Mouse (Mus musculus) adrenal gland, adult 18-20 months (tissue): ENCODE data around the gene Hscb. TPM values are rescaled to one million over a fixed set of nuclear protein-coding genes. Genes with fewer than 3 reads are reported as not detected.

ENCODE experiments used
- DNase-seq, 2 experiments: peaks; one replicate each; pipeline ENCODE4 v3.0.0; 2021 to 2022; ENCODE audit warnings: low spot score in 2 of 2
- total RNA-seq, 2 experiments: library from RNA; stranded (reverse); gene quantifications; 1 replicate in 1 of 2; 2 replicates in 1 of 2; pipeline ENCODE4 v1.2.3; 2021

Gene Hscb
- total RNA-seq, 2 experiments from 2014 or later: 13.9 to 14.9 TPM

DNA sequence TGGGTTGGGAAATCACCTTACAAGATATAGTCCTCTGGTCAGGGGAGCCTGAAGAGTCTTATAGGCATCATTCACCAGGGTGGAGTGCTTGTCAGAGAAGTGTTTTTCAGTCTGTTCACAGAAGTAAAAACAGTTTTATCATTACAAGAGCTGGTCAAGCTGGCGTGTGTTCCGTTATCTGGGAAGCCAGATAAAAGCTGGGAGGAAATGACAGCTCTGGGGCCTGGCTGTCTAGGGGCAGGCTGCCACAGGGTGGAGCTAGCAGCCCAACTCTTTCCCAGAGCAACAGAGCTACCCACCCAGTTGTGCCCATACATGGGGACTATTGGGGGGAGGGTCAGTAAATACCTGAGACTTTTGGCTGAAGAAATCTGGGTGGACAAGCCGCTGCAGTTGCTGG lies 3.6 kb downstream of the Hscb start:
- peak; percentile 25 to 47 for DNase-seq

DNA sequence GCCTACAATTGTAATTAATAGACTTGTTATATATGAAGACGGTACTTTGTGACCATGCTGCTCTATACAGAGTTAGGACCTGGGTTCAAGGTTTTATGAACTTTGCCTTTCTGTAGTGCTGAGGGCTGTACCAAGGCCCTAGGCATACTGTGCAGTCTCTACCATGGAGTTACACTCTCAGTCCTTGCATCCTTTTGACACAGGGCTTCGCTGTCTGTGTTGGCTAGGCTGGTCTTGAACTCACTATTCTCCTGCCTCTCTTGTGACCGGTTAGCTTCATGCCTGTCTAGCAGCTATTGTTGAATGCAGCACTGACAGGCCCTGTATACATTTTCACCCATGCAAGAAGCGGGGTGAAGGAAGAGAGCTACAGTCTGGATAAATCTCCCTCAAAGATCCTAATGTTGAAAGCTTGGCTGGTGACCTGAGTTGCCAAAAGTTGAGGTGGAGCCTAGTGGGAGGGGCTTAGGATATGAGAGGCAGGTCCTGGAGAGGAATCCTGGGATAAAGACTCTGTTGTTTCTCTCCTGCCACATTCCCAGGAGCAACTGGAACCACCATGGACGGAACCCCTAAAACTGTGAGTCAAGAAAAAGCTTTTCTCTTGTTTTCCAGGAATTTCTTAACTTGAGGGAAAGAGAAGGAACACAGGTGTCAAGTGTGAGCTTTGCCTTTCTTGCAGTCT lies 8.4 kb downstream of the Hscb start:
- DNase-seq: no peak

DNA sequence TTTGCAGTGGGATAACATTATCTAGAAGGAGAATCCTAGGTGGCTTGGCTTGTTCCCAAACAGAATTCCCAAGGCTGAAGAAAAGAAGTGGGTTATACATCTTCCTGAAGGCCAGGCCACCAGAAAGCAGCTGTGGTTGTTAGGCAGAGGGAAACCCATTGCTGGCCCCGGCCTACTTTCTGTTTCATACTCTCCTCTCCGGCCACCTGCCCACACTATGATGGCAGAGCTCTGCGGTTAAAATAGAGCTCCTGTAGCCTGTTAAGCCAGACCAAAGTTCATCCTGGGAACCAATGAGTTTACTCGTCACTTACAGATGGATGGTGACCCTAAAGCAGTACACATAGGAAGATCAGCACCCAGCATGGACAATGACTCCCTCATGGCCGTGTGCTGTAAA lies 12.0 kb downstream of the Hscb start:
- DNase-seq: no peak

DNA sequence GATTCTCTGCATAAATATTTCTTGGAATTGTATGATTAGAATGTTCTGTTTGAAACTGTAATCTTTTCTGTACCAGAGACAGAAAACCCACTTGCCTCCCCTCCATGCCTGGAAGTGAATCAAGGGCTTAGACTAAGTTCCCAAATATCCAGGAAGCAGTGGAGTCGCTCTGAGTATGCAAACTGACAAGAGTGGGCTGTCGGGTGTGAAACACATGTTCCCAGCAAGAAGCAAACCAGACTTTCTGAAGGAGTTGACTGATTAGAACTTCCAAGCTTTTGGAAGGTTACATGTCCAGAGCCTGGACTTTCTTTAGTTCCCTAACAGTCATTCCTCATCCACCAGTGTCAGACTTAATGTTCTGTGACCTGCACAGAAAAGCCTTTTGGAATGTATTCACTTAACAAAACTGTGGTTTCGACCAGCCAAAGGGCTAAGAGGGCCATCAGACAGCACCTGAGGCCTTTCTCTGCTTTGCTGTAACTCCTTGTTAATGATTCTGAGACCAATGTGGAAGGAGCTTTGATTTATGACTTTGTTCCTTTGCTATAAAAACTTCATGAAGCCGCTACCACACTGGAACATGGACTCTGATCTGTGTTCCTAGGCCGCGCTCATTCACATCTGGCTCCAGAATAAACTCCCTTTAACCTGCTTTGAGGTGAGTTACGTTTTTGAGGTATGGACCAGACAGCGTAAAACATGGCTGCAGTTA lies 12.6 kb downstream of the Hscb start:
- DNase-seq: no peak

DNA sequence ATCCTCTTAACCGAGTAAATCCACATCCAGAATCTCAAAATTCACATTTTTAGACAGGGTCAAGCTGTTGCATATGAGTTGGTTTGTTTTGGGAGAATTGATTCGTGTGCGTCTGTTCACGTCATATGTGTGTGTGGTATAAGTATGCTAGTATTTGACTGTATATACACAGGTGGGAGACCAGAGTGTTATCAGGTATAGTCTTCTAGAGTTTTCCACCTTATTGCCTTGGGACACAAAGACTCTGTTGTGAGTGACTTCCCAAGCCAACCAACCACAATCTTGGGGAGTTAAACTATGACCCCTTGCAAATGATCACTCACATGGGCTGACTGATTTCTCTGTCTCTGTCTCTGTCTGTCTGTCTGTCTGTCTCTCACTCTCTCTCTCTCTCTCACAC lies 15.2 kb downstream of the Hscb start:
- no peak for DNase-seq

DNA sequence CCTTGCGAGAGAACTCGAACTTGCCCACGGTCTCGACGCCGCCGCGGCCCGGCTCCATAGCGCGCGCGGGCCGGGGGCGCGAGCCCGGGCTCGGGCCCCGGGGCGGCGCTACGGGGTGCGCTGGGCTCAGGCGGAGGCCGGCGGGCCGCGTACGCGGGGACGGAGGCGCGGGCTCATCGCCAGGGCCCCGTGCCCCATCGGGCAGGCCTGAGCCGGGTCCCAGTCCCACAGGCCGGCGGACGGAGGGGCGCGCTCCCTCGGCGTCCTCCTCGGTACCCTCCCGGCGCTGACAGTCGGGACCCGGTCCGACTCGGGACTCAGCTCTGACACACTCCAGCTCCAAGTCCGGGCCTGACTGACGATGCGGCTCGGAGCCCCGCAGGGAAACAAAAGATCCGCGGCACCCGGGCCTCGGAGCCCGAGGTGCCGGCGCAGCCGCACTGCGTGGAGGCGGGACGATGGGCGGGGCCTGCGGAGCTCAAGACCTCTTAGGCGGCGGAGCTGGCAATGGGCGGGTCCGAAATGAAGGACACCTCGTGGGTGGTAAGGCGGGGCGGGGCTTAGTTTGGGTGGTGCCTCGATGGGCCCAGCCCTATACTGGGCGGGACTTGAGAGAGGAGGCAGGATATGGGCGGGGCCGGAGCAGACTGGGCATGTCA lies 29.8 kb downstream of the Hscb start, which contains the start of gene Ulk1:
TSS of gene Ulk1 (minus strand) at position 431 of the 659 bp plus-strand sequence.
- DNase-seq: peak; percentile 99

DNA sequence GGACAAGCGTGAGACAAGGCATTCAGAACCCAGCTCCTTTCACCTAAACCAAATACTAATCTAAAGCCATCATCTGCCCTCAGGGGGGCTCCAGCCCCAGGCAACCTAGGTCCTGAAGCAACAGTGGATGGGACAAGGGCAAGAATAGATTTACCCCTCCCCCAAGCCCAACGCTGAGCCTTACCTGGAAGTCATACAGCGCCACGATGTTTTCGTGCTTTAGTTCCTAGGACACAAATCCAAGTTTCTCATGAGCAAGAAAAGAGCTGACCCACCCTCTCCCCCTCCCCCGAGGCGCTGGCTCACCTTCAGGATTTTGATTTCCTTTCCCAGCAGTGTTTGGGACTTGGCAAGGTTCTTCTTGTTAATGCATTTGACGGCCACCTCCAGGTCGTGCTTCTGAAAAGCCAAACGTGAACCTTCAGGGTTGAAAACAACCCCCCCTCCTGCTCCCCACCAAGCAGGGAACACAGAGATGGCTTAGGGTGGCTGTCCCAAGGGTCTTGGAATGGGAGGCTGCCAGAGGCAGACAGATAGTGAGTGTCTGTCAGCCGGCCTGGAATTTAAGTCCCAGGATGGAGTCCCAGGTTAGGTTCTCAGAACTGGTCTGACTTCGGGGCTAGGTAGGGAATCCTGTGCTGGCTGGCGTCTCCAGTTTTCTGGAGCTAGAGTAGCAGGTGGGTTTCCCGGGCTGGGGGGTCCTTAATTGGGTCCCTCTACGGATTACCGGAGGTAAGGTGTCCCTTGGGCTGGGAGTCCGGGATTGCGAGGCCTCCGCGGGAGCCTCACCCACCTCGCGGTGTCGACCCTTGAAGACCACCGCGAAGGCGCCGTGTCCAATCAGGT lies 30.5 kb downstream of the Hscb start:
- peak in 1 of 2 experiments; percentile 44 for DNase-seq

DNA sequence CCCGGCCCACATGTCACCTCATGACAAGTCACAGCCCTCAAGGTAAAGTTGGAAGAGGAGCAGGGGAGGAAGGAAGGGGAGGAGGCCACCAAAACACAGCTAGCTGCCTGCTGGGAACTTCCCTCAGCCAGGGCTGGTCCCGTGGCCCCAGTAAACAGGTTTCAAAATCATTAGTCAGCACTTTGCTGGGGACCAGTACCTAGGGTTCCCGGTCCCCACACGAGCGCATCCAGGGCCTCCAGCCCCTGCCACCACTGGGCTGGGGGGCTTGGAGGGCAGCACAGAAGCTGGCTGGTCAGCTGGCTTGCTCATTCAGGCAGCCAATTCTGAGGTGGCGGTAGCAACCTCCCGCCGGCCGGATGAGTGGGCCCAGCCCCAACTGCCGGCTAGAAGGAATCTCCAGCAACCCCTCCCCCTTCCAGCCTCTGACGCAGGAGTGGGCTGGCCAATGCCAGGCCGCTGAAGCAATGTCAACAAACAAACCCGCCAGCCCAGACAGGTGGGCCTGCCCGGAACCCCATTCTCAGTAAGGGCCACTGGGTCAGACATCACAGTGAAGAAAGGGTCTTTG lies 31.4 kb downstream of the Hscb start:
- peak; percentile 77 to 84 for DNase-seq

DNA sequence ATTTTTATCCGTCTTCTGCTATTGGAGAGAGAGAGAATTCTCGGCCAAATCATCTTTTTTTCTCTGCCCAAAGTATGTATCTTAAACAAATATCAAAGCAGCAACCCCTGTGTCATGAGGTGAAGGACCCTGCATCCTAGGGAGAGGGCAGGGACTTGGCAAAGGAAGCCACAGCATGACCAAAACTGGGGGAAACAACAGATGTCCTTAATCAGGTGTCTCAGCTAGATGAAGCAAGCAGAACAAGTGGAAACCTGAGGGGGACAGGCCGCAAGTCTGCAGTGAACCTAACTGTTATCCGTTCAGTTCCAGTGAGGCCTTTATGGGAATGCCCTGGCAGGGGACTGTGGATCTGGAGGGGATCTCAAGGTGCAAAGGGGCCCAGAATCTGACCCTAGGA lies 32.1 kb downstream of the Hscb start:
- no peak for DNase-seq

DNA sequence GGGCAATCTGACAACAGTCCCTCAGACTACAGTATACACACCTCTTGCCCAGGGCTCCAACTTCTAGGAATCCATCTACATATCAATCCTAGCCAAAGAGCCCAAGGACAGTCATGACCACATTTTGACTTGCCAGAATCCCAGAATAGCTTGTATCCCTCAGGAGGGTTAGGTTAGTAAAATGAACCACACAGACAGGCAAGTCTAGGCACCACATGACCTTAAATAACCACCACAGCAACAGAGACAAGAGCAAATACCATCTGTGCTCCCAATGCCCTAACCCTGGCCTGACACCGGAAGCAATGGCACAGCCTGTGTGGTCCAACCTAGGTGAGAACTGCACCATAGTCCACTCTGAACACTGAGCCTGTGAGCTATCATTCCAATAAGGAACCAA lies 32.9 kb downstream of the Hscb start:
- DNase-seq: no peak

DNA sequence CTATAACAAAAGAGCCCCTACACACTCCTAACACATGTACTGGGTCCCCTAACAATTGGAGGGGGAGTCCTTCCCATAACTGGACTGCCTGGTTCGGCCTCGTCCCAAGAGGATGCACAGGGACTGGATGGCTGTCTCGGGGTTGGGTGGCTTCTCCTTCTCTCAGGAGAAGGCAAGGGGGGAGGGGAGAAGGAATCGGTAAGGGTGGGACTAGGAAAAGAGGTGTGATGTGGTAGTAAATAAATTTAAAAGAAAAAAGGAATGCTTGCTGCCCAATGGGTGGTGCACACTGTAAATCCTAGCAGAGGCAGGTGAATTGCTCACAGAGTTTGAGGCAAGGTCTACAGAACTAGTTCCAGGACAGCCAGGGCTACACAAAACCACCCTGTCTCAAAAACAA lies 33.4 kb downstream of the Hscb start:
- no peak for DNase-seq

DNA sequence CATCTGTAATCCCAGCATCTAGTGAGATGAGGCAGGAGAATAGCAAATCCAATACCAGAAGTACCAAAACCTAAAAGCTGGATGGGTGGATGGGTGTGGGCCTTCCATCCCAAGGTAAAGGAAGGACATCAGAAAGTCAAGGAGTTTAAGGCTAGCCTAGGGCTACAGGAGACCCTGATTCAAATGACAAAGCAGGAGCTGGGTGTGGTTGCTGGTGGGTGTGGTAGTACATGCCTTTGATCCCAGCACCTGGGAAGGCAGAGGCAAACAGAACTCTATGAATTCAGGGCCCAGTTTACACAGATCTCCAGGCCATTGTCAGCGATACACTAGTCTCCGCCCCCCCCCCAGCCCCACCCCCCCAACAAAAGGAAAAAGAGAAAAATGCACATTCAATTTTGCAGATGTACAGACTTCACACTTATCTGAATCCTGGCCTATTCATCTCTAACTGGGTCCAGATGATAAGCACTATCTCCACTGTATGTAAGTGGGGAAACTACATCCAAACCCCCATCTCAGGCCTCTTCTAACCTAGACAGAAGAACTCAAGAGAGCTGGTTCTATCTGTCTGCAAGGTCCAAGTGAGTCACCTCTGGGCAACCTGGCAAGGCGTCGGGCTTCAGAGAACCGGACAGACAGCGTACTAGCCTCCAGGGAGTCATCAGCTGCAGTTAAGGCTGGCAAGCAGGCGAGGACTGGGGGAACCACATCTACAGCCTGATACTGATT lies 35.4 kb downstream of the Hscb start:
- no peak for DNase-seq

DNA sequence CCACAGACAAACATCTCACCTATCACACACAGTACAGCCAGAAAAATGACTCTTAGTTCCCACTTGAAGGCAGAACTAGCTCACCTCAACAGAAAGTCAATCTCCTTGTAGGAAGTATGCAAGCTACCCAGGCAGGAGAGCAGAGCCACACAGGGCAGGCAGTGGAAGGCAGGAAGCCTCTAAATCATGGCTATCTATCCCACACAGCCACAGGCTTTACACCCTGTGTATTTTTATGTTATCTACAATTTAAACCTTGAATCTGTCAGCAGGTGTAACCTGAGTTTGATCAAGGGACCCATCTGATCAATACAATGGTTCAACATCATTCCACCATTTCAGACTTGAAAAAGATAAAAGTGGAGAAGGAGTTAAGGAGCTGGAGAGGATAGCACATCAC lies 36.8 kb downstream of the Hscb start:
- DNase-seq: no peak

DNA sequence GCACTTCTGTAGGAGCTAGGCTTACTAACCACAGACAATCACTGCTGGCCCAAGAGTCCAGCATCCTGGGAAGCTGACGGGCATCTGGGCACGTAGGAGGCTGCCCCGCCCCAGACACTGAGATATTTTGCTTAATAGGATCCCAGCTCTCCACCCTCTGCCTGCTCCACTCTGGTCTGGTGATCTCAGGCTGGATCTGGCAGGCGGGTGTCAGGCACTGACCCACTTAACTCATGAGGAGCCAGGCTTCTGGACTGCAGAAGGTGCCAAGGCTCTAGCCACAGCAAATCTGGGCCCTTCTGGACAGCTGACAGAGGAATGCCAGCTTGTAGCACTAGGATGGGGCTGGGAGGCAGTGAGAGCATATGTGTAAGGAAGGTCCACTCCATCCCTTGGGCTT lies 37.4 kb downstream of the Hscb start:
- DNase-seq: no peak

DNA sequence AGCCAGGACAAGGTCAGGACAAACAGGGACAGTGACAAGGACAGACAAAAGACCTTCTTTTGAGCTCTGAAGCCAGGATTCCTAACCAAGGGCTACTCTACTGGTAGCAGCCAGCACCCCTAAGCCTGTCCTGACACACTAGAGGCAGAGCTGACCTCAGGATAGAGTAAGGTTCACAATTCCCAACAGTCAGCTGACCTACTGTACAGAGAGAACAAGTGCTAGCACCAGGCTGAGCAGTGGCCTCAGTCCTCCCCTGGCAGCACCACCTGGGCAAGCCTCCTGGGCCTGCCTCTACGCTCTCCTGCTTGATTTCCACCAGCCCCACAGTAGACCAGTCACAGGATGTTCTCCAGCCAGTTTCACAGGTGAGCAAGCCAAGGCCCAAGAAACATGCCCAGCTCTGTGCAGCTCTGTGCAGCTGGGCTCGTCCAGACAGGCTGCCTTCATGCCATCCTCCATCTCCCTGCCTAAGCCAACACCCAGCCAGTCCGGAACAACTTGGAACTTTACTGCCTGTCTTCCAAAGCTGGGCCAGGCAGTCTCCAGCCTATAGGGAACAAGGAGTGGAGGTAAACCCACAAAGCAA lies 38.4 kb downstream of the Hscb start:
- no peak for DNase-seq

DNA sequence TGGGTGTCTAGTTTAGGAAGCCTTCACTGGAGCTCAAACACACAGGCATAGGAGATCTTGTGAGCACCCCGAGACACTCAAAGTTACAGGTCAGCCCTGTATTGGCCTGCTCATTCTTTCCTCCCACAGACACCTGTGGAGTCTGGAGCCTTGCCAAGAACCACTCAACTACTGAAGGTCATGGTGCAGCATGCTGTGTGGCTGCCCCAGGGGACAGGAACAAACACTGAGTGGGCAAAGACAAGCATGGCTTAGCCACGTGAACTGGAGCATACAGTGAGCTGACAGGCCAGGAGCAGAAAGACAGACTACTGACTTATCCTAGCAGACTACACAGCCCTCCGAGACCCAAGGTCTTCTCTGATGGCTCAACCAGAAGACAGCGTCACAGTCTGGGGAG lies 41.9 kb downstream of the Hscb start:
- no peak for DNase-seq

DNA sequence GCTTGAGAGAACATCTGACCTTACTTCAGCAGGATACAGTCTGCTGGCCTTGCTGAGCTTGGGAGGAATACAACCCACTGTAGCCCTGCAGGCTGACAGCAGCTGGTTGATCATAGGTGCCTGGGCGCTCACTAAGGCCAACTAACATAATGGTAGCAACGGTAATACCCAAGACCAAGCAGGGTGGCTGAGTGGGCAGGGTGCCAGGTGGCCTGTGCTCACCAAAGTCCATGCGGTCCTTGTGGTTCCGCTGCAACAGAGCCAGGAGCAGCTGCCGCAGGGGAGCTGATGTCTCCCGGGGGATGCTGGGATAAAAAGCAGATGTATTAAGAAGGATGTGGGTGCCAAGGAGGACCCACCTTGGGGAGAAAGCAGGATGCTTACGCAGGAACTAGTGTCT lies 45.2 kb downstream of the Hscb start:
- DNase-seq: no peak

DNA sequence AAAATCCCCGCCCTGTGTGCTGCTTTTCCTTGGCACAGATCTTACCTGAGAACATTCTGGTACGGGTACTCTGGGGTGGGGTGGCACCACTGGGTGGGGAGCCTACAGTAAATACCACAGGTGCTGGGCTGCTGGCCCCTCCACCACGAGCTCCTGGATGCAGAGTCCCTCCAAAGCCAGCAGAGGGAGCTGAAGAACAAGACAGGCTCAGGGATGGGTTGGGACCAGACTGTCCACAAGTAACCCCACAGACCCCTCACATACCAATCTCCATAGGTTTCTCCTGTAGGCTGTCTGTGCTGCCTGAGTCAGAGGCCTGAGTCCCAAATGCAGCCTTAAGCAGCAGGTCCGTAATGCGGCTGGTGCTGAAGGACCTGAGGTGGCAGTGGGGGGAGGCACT lies 50.9 kb downstream of the Hscb start:
- no peak for DNase-seq

DNA sequence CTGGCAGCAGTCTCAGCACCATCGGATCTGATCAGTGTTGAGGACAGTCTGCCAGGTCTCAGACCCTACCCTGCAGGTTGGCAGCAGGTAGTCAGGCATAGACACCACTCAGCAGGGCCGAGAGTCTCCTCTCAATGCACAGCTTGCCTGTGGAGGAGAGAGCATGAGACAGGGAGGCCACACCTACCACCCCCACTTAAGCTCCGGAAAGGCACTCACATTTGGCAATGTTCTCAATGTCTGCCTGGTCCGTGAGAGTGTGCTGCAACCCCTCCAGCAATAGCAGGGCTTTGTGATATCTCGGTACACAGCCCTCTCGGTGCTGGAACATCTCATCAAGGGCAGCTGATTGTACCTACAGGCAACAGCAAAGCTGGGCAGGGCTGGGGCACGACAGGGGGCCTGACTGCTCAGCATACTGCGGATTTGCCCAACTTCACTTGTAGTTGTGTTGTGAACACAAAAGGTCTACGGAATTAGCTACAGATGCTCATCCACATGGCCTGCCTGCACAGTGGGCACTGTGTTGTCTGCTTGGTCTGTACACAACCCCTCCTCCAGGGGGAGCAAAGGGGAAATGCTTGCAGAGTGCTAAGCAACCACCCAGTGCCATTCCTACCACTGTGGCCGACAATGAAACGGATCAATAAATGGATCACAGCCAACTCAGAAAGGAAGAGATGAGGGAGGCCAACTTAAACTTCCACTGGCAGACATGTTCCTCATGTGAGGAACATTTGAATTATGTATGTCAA lies 53.3 kb downstream of the Hscb start:
- no peak for DNase-seq
